Mouse (Mus musculus) CH12F3 (cell line): ENCODE results near the gene A630095N17Rik.

Source experiments
- in situ Hi-C: fragments of 300-500 bp; cut with MboI; formaldehyde crosslinking; loops from 2 replicates; pipeline ENCODE4 v1.14.3; 2020; ENCODE audit warnings: low sequenced_read_pairs

A630095N17Rik gene

DNA sequence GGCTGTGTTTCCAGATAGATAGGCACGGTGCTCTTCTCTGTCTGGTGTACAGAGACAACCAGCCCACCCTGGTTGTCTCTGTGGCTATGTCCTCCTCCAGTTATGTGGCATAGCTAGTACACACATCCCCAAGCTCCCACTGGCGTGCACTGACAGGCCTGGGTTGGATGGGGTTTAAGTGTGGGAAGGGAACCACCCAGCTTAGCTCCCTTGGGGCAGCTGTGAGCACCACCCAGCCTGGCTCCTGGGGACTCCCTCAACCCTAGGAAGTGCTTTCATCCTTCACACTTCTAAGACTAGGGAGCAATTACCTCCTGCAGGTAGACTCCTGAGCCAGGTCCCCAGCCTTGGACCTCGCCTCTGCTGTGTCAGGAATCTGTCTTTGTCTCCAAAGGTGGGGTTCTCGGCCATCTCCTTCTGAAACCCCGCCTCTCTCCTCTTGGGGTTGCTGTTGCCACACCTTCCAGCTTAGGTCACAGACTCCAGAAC is at the start of gene A630095N17Rik:
A630095N17Rik (minus strand) TSS at position 439 of the 489 bp plus-strand sequence.
- in situ Hi-C loops: no loop called here

DNA sequence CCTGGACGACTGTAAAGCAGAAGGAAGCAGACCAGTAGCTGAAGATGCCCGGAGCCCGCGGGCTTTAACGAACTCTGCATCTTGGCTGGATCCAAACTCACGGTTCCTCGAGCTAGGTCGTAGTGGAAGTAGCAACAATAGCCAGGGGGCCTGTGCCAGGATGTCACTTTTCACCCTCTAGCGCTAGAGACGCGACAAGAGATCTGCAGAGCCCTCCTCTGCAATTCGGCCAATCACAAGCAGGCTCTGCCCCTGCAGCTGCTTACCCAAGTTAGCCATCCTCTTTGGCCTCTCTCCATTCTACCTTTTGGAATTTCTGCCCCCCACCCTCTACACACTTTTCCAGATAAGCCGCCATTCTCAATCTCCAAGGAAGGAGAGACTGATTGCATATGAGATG is 46.3 kb upstream of the A630095N17Rik start, which contains the start of gene Resp18:
Resp18 (minus strand) TSS at position 188 of the 400 bp plus-strand sequence.
- in situ Hi-C loops: no loop called here

DNA sequence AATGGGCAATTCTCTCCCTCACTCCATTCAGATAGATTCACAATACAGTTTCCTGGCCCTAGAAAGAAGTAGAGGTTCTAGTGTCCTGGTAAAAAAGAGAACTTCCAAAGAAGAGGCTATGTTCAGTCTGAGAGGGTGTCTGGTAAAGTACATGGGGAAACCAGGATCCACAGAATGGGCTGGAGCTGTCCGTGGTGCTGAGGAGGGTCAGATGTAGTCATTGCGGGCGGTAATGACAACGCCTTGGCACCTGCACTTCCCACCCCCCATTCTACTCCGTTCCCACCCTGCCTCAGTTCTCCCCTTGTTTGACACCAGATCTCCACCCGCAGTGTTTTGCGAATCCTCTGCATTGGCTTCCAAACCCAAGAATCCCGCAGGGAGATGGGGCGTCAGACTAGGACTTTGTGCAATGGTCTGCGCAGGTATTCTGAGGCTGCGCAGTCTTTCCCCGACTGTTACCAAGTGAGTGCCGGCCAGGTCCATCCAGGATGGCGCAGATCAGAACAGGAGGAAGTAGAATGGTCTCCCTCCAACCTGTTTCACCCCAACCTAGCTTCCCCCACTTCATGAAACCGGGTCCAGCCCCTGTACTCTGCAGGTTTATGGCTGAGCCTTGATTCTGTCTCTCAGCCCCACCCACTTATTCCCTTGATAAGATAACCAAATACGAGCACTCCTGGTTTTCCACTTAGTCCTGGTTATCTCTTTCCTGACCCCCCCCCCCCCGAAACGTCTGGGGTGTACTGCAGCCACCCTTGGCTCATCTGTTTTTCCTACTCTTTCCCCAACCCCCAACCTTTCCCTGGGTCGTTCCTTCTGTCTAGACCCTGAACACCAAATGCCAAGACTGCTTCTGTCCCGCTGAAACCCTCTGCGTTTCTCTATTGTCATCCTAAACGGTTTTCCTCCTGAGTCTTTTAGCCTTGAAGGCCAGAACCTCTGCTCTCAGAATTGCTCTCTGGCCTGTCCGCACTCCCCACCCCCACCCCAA is 45.6 kb upstream of the A630095N17Rik start:
- in situ Hi-C loops: no loop called here

DNA sequence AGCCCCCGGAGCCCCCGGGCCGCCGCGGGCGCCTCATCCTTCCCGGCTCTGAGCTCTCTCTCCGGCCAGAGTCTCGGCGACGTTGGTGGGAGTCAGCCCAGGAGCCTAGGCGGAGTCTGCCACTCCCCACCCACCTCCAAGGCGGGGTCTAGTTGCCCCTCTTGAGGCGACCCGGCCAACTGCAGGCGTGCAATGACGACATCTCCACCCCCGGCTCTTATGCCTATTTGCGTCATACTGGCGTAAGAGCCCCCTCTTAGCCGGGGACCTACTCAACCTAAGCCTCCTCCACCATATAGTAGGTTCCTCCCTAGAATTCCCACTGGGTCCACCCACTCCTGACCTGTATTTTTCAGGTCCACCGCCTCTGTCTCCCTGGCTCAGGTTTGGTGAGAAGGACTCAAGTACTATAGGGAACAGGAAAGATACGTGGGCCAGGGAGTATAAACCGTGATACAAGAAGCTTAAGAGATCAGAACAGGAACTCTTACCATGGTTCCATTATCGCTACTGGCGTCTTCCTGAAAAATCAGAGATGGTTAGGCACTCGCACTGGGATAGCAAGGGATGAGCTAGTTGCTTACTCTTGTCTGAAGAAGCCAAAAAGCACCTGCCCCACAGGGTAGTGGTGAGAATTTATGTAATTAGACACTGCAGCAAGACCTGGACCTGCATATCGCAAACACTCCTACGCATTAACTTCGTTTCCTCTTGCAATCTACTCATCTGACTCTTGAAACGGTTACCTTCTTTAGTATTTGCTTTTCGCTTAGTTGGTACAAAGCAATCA is 32.4 kb upstream of the A630095N17Rik start, which contains the start of gene Ptprn:
Ptprn (minus strand) TSS at position 412 of the 790 bp plus-strand sequence.
- in situ Hi-C loops: no loop called here

DNA sequence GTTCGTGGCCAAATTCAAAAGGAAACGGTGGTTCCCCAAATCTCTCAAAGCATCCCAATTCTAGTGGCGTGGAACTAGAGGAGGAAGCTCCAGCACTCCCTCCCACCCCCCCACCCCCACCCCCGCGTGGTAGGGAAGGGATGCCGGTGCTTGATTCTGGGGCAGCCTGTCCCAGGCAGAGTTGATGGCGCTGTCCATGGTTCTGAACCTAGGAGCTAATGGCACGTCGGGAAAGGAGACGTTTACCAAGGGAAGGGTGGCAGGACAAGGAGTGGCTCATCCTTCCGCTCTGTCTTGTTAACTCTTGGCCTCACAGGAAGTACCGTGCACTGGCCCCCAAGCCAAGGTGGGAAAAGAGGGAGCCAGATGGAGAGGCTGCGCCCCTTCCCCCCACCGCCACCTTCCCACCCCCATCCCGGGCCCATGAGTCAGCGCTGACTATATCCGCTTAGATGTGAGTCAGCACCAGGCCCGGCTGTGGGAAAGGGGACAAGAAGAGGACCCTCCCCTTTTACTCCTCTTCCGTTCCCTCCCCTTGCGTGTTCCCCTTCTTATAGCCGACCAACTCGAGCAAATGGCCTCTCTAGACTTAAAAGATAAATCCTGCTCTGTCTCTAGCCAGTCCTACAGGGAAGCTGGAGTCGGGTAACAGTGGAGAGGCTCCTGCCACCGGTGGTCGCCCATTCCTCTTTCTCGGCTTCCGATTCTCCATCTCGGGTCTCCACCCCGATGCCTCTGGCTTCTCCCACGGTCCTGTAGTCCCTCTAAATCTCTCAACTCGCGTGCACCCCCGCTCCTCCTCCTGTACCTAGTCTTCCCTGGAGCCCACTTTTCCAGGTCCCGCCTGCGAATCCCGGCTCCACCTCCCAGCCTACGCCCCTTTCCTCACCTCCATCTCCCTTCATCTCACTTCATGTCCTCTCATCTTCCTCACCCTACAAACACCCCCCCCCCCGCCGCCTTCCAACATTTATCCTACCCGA is 31.4 kb upstream of the A630095N17Rik start:
- in situ Hi-C loops: no loop called here

DNA sequence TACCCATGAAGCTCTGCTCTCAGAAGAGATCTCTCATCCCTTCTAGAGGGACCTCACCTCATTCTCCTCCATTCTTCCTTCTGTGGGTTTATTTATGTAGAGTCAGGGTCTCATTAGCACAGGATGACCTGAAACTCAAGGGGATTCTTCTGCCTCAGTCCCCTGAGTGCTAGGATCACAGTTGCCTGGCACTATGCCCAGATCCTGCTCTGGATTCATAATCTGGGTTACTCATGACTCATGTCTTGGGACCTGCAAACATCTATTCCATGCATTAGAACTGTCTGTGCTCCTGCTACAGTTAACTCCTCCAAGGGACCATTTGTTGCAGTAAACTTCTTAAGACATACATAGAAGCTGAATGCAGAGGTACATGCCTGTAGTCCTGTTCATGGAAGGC is 29.4 kb upstream of the A630095N17Rik start:
- in situ Hi-C loops: no loop called here

DNA sequence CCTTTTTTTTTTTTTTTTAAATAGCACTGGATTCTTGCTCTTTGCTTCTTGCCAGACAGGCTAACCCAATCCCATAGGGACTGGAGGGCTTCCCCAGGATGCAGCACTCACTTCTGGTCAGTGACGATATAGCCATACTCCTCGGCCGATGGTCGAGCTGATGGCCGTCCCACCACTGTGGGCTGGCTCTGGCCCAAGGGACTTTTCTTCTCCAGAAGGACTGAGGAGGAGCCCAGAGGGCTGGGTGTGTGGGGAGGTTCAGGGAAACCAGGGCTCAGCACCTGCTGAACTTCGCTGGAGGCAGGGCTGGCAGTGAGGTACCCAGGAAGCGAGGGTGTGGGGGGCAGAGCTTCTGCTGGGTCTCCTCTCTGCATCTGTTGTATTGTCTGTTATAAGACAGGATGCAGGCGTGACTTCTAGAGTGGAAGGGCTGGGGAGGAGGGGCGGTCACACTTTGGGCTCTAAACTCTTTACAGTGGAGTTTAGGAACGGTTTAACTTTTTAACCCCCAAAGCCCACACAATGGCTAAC is 23.7 kb upstream of the A630095N17Rik start:
- in situ Hi-C loops: no loop called here

DNA sequence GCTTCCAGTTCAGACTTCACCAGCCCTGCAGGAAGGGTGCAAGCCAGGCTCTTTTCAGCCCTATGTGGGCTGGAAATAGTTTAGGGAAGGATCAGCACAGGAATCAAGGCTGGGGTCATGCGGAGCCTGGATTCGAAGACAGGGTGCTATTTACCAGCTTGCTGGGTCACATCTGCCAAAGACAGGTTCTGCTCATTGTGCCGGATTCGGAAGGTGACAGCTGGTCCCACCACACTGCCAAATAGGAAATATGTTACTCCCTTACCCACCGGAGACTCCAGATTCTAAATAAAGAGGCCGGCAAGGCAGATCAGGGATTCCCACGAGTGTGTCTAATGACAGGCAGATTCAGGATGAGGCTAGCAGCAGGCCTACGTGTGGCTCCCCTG is 22.7 kb upstream of the A630095N17Rik start:
- in situ Hi-C loops: no loop called here

DNA sequence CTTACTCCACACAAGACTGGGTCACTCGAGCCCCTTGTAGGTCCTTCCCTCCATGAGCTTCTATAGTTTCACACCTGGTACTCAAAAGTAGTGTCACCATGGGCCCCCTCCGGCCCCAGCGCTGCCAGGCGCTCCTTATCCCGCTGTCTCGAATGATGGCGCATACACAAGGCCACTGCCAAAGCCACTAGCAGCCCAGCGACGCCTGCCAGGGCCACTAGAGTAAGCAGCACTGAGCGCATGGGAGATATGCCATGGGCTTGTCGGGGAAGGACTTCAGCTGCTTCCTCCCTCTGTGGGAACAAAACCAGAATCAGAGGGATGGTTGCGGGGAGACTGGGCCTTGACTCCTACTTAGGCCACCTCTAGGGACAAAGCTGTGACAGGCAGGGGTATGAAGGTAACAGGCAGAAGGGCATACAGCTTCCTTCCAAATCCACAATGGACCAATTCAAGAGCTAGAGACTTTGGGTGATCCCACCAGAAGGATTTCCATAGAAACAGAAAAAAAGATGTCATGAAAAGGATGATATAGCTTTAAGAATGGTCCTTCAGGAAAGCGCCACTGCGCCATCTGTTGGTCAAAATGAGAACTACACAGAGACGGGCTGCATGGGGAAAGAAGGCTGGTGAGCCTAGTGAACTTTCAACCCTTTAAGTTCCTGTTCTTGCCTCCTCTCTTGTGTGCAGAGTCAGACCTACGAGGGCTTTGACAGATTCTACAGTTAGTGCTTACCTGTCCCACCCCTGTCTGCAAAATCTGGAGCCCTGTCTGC is 22.1 kb upstream of the A630095N17Rik start:
- in situ Hi-C loops: no loop called here

DNA sequence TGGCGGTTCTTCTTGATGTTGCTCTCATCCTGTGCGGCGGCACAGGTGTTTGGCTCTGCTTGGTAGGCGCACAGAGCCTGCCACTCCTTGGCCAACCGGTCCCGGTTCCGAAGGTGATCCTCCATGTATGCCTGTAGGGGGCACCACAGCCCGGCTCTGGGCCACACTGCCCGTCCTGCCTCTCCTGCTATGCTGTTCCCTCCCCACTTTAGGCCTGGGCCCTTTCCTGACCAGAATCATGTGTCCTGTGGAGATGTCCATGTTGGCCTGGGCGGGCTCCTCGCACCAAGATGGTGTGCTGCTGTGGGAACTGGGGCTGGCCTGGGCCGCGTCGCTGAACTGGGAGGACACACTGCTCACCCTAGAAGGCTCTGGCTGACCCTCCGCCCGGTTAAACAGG is 21.1 kb upstream of the A630095N17Rik start:
- in situ Hi-C loops: no loop called here

DNA sequence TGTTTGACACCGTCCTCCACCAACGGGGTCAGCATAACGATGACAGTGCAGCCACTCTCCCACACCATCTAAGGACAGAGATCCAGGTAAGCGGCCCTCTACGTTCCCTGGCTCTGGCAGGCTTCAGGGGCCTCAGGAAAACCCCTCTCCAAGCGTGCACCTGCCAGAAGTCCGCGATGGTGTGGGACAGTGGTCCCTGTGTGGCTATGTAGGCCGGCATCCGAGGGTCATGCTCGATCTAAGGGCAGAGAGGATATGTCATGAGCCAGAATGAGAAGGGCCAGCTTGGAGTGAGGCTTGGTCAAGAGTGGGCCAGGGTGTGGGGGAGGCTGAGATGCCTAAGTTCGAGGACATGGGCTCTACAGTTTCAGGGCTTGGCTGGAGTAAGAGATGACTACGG is 20.4 kb upstream of the A630095N17Rik start:
- in situ Hi-C loops: no loop called here

DNA sequence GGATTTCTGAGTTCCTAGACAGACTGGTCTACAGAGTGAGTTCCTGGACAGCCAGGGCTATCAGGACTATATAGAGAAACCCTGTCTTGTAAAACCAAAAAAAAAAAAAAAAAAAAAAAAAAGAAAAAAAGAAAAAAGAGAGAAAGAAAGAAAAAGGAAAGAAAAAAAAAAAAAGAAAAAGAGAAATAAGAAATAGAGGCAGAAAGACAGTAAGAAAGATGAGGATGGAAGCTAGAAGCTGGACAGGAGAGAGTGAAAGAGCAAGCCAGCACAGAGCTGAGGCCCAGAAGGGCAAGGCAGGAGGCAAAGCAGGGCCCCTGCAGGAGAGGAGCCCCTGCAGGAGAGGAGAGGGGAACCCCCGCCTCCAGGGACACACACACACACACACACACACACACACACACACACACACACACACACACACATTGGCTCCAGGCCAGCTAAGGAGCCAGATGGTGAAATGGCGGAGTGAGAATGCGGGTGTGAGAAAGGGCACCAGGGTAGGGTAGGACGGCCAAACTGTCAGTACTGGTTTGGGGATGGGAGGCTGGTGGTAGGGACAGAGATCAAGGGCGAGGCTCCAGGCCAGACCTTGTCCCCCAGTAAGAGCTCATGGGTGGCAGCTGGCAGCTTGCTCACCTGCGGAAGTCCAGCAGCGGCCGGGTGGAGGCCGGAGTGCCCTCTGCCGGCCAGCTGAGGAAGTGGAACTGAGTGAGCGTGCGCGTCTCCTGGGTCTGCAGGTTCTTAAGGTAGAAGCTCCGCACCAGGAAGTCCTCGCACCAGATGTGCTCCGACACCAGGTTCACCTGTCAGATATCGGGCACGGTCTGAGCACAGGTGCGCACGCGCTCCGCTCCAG is 19.4 kb upstream of the A630095N17Rik start:
- in situ Hi-C loops: no loop called here

DNA sequence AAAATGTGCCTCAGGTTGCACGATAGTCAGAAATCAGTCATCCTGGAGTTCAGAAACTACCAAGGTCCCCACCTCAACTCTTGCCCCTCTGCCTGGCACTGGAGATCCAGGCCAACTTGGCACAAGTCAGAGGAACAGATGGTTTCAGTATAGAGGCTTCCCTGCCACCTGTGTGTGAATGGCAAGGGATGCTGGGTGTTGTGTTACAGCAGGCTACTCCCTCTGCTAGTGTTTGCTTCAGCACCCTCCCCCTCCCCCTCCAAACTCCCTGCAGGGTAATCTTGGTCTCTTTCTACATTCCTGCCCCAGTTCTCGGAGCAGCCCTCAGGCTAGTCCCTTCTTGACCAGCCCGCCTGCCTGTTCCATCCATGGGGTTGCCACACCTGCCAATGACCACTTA is 18.6 kb upstream of the A630095N17Rik start:
- in situ Hi-C loops: no loop called here

DNA sequence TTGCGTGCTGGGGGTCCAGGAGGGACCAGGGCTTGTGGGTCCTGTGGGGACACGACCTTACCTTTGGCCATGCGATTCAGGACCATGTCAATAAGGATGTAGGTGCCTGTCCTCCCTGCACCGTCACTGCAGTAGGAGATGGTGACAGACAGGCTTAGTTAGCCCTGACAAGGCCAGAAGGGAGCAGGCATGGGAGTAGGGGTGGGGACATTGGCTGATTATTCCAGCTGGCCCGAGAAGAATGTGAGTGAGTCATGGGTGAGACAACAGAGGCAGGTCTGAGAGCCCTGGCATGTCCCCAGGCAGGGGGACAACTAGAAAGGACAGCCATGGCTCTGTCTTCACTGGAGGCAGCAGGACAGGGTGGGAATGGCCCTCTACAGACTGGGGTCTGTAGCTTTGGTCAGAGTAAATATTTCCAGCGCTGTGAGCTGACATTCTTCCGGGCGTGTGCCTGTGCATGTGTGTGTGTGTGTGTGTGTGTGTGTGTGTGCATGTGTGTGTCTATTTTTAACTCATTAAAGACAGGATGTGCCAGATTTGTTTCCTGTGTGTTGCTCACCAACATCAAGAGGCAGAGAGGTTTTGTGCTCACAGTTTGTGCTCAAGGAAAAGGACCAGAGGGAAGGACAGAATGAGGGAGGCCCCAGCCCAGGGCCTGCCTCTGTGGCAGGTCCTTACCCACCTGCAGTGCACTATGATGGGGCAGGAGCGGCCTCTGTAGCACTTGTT is 16.3 kb upstream of the A630095N17Rik start:
- in situ Hi-C loops: no loop called here

DNA sequence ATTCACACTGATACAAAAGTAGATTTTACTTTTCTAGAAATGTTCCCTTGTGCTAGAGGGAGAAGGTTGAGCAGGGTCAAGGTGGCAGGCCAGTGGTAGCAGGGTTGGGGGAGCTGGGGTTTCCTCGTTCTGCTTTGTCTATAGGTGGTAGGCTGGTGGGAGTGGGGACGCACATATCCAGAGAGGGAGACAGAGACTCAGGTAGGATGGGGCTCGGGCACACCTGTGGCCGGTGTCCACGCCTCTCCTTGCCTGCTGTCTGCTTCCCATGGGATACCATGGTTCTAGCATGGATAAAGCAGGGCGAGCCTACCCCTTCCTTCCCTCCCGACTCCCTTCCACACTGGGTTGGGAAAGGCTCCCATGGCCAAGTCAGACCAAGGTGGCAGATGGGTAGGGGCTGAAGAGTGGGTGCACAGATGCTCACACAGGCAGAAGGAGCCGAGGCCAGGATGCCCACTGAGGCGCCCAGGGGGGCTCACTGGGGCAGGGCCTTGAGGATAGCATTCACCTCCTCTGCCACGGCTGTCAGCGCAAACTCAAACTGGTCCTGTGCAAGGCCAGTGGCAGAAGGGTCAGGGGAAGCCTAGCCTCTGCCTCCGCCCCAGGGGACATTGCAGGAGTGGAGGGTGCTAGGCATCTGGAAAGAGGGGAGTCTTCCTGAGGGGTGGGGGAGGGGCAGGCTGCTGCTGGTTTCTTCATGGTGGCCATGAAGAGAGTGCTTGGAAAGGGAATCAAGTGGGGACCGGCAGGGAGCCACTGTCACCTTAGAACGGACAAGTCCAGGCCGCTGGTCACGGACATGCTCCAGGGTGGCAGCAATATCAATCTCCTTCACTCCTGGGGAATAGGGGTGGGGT is 15.4 kb upstream of the A630095N17Rik start:
- in situ Hi-C loops: no loop called here

DNA sequence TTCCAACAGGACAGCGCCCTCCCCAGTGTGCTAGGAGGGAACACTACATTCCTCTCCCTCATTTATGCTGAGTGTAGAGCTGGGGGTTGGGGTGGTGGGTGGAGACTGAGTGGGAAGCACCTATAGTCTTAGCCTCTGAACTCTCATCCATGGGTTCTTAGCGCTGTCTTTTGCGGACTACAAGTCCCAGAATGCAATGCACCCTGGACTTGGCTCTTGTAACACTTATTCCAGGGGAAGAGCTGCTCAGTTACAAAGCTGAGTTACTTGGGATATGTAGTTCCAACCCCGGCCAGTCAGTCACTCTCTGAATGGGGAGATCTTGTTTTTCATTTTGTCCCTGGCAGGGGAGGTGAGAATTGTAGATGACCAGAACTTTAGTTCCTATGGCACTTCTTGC is 12.9 kb upstream of the A630095N17Rik start:
- in situ Hi-C loops: no loop called here
